Mouse (Mus musculus) duodenum, adult 2 months (tissue): ENCODE results near the gene Pcsk7. TPM values are rescaled to one million over a fixed set of nuclear protein-coding genes. Genes with fewer than 3 reads are reported as not detected.

ENCODE experiments used
- polyA plus RNA-seq: library from polyadenylated mRNA; depleted of rRNA; stranded (reverse); fragments of >200 nt; gene quantifications from 2 replicates; pipeline ENCODE4 v1.2.3, GENCODE M21; 2012; ENCODE audit warnings: low replicate concordance; rRNA removed

The Pcsk7 gene
- polyA plus RNA-seq: 24.1 and 27.1 TPM in 2 replicates

DNA sequence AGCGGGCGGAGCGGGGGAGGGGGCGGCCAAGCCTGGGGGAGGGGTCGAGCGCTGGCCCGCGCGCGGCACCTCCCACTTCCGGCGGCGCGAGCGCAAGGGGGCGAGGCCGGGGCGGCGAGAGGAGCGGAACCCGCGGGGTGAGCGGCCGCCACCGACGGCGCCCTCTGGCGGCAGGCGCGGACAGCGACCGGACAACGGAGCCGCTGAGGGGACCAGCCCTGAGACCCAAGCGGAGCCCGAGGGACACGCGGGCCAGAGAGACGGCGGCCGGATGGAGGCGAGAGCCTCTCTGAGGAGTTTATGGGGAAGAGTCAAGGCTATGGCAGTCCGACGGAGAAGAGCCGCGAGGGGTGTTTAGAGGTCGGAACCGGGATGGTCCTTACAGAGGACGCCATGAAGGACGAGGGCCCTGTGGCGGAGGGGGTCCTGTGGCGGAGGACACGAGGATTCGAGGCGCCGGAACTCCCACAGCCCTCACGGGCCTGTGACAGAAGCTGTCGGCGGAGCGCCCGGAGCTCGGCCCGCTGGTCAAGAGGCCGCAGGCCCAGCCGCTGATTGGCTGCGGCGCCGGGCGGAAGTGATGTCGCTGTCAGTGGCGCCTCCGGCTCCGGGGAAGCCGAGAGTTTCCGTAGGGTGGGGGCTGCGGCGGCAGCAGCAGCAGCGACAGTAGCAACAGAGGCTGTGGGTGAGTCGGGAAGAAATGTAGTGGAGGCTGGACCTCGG lies at the start of gene Pcsk7, which contains the start of gene Rnf214:
Gene Pcsk7, plus strand, starts transcription at position 143 of the 723 bp plus-strand sequence.
Gene Rnf214, minus strand, starts transcription at position 557 of the 723 bp plus-strand sequence.

DNA sequence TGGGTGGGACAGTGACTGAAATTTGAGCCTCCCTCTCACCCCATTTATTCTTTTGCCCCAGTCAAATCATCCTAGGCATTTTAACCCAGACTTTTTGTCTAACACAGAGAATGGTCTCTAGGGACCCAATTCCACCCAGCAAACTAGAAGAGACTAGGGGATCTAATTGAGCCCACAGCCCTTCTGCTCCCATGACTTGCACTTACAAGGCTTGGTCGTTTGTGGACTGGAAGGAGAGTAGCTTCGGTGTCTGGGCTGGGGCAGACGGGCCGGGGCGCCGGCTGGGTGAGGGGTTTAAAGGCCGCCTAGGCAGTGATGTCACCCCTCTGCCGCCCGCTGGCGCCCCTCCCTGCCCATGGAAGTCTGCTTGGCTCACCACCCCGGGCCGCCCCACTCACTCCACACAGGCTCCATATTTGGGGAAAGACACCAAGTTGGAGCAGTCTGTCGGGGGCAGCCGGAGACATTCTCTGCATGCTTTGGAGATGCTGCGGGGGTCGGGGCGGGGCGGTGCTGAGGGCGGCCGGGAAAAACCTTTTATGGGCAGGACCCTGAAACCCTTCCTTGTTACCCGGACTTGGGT lies 29.4 kb downstream of the Pcsk7 start, which contains the start of gene Tagln:
Gene Tagln, minus strand, starts transcription at position 431 of the 583 bp plus-strand sequence.

DNA sequence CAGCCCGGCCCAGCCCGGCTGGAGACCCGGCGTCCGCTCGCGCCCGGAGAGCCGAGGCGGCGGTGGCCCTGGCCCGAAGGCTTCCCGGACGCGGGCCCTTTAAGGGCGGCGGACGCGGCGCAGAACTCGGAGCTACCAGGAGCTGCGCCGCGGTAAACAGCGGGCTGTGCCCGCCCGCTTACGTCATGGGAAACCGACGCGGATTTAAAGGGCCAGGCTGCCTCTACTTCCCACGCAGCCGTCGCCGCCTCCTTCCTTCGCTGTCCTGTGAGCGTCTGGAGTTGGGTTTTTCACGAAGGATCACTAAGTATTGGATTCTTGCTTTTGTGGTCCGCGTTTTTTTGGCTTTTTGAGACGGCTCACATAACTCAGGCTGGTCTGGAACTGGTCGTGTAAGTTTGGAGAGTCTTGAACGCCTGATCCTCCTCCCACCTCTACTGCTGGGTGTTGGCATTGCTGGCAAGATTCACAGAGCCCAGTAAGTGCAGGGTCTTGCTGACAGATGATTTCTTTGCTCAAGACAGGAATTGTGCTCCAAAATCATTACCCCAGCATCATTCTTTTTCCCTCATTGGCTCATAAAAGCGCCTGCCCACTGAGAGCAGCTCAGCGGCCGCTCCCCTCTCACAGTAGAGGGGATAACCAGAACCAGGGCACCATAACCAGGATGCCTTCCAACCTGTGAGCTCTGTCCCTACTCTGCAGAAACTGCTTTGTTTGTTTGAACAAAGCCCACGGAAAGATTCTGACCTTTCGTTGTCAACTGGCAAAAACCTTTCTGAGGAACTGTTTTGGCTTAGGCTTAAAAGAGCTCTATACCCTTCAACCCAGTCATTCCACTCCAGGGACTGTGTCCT lies 49.0 kb downstream of the Pcsk7 start, which contains the start of gene Sidt2:
Gene Sidt2, minus strand, starts transcription at position 152 of the 857 bp plus-strand sequence.

Other genes starting within 250 kb of the Pcsk7 start
- 7.9 and 16.0 TPM in 2 replicates for gene Cep164, start 77.8 kb upstream of the Pcsk7 start, polyA plus RNA-seq
- gene Bace1, start 67.9 kb upstream of the Pcsk7 start, polyA plus RNA-seq: 2.7 and 8.6 TPM in 2 replicates
- 5.5 and 7.7 TPM in 2 replicates for gene Rnf214, start 414 bp downstream of the Pcsk7 start, polyA plus RNA-seq
- 377 and 413 TPM in 2 replicates for gene Tagln, start 29.6 kb downstream of the Pcsk7 start, polyA plus RNA-seq
- gene Sidt2, start 48.8 kb downstream of the Pcsk7 start, polyA plus RNA-seq: 399 and 719 TPM in 2 replicates
- gene Pafah1b2, start 106.2 kb downstream of the Pcsk7 start, polyA plus RNA-seq: 11.5 and 19.1 TPM in 2 replicates
- gene Sik3, start 106.3 kb downstream of the Pcsk7 start, polyA plus RNA-seq: 10.6 and 12.4 TPM in 2 replicates